Mouse (Mus musculus): ENCODE measurements at regions not wholly inside any gene's neighbourhood (a gene's known extent, or its start where the extent isn't known, plus 50 kb on each side); places are given as distances from the start of the nearest gene placed in this dataset.
"Not testable (repeated sequence)": the region's sequence is repeated elsewhere in the genome, so short reads cannot be mapped to it uniquely, and the experiment has no call there.

DNA sequence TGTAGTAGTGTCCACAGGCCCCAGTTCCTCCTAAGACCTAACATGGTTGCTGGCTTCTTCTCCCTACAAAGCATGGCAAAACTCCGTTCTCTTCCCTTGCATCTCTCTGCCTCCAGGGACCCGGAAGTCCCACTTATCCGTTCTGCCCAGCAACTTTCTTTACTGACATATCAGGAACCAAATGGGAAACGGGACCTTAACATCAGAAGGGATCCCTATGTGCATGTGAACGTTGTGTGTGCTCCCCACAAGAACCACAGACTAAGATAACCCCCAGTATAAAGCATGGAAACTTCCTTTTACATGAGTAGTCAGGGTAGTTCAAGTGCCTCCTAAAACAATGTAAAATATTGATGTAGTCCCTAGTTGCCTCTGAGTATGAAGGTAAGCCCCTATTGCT is 61.6 kb downstream of the Zxdb start:
- Histone ChIP-seq H3K4me3 (ENCODE audit: low read depth, low read length) (no peak overlapping the region), H3K9ac (ENCODE audit: low read length) (no peak overlapping the region), H3K4me2 (no peak overlapping the region), H3K27ac (ENCODE audit: low read depth, low read length) (no peak overlapping the region), H3K27me3 (ENCODE audit: control insufficient read depth, insufficient read depth, low read length) (no peaks in the 10 kb centered on the region), H3K9me3 (ENCODE audit: control insufficient read depth, low read length) (no peaks in the 10 kb centered on the region), H3K4me1 (ENCODE audit: control insufficient read depth, insufficient read depth, low read length) (no peaks in the 10 kb centered on the region), H3K36me3 (ENCODE audit: control insufficient read depth, insufficient read depth, low read length) (no peaks in the 10 kb centered on the region)
- DNase-seq (ENCODE audit: low spot score, missing footprints) = no peak
- WGBS = 80% methylated on average over 5 of the region's 5 CpGs
- ATAC-seq (ENCODE audit: low FRiP score) = no peak

DNA sequence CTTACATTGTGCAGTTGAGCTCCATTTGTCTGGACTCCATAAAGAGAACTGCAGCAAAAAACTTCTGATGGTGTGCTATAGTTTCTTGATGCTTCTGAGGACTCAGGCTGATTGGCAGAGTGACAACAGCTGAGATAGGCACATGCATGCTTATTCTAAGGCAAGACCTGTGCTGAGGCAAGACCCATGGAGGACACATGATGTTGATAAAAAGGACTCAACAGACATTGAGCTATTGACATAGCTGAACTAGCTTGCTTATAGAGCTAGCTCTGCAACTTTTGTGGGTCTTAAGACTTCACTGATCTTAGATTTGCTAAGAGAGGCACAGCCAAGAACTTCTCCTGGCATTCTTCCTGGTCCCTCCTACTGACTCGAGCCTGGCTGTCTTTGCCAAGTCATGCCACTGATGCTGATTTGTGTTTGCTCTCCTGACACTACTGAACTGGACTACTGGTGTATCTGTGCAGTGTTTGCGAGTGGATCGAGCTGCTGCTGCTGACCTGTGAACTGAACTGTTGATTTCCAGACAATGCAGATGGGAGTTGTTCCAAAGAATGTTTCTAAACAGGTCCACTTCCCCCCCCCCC is 64.1 kb downstream of the Zxdb start:
- Histone ChIP-seq H3K4me3 (ENCODE audit: low read depth, low read length) (no peak overlapping the region), H3K4me1 (ENCODE audit: control insufficient read depth, insufficient read depth, low read length) (no peaks in the 10 kb centered on the region), H3K36me3 (ENCODE audit: control insufficient read depth, insufficient read depth, low read length) (no peaks in the 10 kb centered on the region), H3K9ac (ENCODE audit: low read length) (no peak overlapping the region), H3K4me2 (no peak overlapping the region), H3K27me3 (ENCODE audit: control insufficient read depth, insufficient read depth, low read length) (no peaks in the 10 kb centered on the region), H3K27ac (ENCODE audit: low read depth, low read length) (no peak overlapping the region), H3K9me3 (ENCODE audit: control insufficient read depth, low read length) (no peaks in the 10 kb centered on the region)
- ATAC-seq (ENCODE audit: low FRiP score) (no peak), DNase-seq (ENCODE audit: low spot score, missing footprints) (no peak)
- WGBS = 82% methylated on average over 3 of the region's 3 CpGs

DNA sequence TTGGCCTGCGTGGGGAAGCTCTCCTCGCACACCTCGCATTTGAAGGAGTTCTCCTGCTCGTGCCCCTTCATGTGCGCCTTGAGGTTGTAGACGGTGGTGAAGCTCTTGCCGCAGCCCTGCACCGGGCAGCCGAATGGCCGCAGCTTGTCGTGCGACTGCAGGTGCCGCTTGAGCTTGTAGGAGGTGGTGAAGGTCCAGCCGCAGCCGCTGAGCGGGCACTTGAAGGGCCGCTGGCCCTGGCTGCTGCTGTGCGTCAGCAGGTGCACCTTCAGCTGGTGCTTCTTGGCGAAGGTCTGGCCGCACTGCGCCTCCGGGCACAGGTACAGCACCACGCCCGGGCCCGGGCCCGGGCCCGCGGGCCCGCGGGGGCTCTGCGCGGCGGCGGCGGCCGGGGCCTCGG is 72.5 kb downstream of the Zxdb start:
- ATAC-seq (ENCODE audit: low FRiP score) = peak; percentile 57
- DNase-seq (ENCODE audit: low spot score, missing footprints); H3K27ac ChIP-seq (ENCODE audit: low read depth, low read length); H3K9me3 ChIP-seq (ENCODE audit: control insufficient read depth, low read length); H3K27me3 ChIP-seq (ENCODE audit: control insufficient read depth, insufficient read depth, low read length); H3K36me3 ChIP-seq (ENCODE audit: control insufficient read depth, insufficient read depth, low read length); H3K4me3 ChIP-seq (ENCODE audit: low read depth, low read length); H3K9ac ChIP-seq (ENCODE audit: low read length); H3K4me1 ChIP-seq (ENCODE audit: control insufficient read depth, insufficient read depth, low read length); H3K4me2 ChIP-seq: not testable (repeated sequence)
- no CpG with 5 or more reads among the region's 37 CpGs for WGBS

DNA sequence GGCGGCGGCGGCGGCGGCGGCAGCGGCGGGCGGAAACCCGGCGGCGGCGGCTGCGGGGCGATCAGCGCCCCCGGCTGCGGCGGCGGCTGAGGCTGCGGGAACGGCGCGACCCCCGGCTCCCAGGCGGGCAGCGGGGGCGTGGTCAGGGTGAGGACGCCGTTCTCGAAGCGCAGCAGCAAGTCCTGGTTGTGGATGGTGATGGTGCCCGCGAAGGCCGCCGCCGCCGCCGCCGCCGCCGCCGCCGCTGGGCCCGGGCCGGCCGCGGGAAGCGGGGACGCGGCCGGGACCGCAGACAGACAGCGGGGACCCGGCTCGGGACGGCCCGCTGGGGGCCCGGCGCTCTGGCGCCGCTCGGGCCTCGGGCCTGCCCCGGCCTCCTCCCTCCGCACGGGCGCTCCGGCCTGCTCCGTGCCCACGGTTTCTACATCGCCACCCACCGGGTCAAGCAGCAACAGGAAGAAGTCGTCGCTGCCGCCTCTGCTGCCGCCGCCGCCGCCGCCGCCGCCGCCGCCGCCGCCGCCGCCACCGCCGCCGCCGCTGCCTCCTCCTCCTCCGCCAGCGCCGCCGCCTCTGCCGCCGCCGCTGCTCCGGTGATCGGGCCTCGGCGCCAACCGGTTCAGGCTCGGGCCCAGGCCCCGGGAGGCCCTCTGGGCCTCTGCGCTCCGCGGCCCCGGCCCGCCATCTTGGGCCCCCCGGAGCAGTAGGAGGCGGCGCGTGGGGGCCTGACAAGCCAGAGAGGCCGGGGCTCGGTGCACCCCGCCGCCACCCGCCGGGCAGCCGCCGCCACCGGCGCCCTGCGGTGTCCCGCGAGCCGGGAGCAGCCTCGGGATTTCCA is 73.2 kb downstream of the Zxdb start:
- DNase-seq (ENCODE audit: low spot score, missing footprints); H3K27me3 ChIP-seq (ENCODE audit: control insufficient read depth, insufficient read depth, low read length); H3K4me3 ChIP-seq (ENCODE audit: low read depth, low read length); H3K9ac ChIP-seq (ENCODE audit: low read length); H3K4me1 ChIP-seq (ENCODE audit: control insufficient read depth, insufficient read depth, low read length); H3K27ac ChIP-seq (ENCODE audit: low read depth, low read length); H3K36me3 ChIP-seq (ENCODE audit: control insufficient read depth, insufficient read depth, low read length); H3K4me2 ChIP-seq; H3K9me3 ChIP-seq (ENCODE audit: control insufficient read depth, low read length): not testable (repeated sequence)
- WGBS = no CpG with 5 or more reads among the region's 131 CpGs
- ATAC-seq (ENCODE audit: low FRiP score) = peak; percentile 81

DNA sequence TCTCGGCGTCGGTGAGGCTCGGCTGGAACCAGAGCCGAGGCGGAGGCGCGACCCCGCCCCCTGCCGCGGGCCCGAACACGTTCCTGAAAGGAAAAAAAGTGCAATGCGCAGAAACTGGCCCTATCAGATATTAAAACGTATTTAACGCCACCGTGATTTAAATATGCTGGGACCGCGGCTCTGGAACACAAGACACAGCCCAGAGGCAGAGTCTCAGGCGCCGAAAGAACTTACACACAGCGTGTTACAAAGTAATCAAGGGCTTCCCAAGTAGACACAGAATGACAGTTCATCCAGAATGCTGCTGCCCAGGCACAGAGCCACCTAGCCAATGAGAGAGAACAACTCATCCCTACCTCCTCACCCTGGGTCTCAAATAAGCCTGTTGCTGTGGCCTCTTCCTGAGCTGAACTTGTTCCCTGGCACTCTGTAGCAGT is 73.8 kb downstream of the Zxdb start:
- H3K27ac ChIP-seq (ENCODE audit: low read depth, low read length); H3K36me3 ChIP-seq (ENCODE audit: control insufficient read depth, insufficient read depth, low read length); H3K9ac ChIP-seq (ENCODE audit: low read length); H3K27me3 ChIP-seq (ENCODE audit: control insufficient read depth, insufficient read depth, low read length); H3K4me3 ChIP-seq (ENCODE audit: low read depth, low read length); H3K9me3 ChIP-seq (ENCODE audit: control insufficient read depth, low read length); H3K4me2 ChIP-seq; DNase-seq (ENCODE audit: low spot score, missing footprints); H3K4me1 ChIP-seq (ENCODE audit: control insufficient read depth, insufficient read depth, low read length): not testable (repeated sequence)
- ATAC-seq (ENCODE audit: low FRiP score) = peak; percentile 74
- WGBS = no CpG with 5 or more reads among the region's 22 CpGs

DNA sequence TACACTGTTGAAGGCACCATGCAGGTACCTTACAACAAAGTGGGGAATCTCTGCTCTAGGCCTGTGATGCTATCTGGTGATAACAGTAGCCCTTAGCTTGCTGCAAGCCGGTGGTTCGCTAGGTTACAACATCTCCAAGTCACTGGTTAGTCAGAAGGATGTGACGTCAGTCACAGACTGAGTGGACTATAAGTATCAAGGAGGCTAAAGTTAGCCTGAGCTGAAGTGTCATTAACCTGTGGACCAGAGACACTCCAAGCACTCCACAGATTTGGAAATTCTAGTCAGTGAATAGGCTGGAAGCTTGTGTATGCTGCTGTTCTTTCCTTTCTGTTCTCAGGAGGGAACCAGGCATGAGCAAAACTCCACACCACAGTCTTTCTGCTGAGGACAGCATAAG is 88.4 kb downstream of the Zxdb start:
- not testable (repeated sequence) for H3K27me3 ChIP-seq (ENCODE audit: control insufficient read depth, insufficient read depth, low read length); ATAC-seq (ENCODE audit: low FRiP score); DNase-seq (ENCODE audit: low spot score, missing footprints); H3K9ac ChIP-seq (ENCODE audit: low read length); H3K4me3 ChIP-seq (ENCODE audit: low read depth, low read length); H3K36me3 ChIP-seq (ENCODE audit: control insufficient read depth, insufficient read depth, low read length); H3K4me2 ChIP-seq; H3K27ac ChIP-seq (ENCODE audit: low read depth, low read length); H3K9me3 ChIP-seq (ENCODE audit: control insufficient read depth, low read length); H3K4me1 ChIP-seq (ENCODE audit: control insufficient read depth, insufficient read depth, low read length)
- no CpG with 5 or more reads among the region's 3 CpGs for WGBS

DNA sequence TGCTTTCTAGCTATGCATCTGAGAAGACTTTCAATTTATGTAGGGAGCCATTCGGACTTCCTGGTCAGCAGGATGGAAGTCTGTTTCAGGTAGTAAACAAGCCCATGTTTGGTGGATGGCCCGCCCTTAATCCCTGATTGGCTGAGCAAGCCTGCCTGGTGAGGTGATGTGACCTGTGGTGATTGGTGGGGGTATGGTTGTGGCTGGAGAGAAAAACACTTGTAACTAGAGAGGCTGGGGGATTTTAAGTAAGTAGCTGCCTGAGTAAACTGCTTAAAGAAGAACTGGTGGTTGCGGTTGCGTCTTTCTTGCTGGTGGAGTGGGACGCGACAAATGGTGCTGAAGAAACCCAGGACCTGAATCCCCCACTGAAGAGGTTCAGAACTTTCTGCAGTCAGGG is 103.2 kb downstream of the Zxdb start:
- H3K9ac ChIP-seq (ENCODE audit: low read length); H3K4me1 ChIP-seq (ENCODE audit: control insufficient read depth, insufficient read depth, low read length); H3K4me3 ChIP-seq (ENCODE audit: low read depth, low read length); H3K27ac ChIP-seq (ENCODE audit: low read depth, low read length); DNase-seq (ENCODE audit: low spot score, missing footprints); H3K9me3 ChIP-seq (ENCODE audit: control insufficient read depth, low read length); H3K27me3 ChIP-seq (ENCODE audit: control insufficient read depth, insufficient read depth, low read length); H3K4me2 ChIP-seq; H3K36me3 ChIP-seq (ENCODE audit: control insufficient read depth, insufficient read depth, low read length); ATAC-seq (ENCODE audit: low FRiP score): not testable (repeated sequence)
- WGBS = 88% methylated on average over 5 of the region's 6 CpGs

DNA sequence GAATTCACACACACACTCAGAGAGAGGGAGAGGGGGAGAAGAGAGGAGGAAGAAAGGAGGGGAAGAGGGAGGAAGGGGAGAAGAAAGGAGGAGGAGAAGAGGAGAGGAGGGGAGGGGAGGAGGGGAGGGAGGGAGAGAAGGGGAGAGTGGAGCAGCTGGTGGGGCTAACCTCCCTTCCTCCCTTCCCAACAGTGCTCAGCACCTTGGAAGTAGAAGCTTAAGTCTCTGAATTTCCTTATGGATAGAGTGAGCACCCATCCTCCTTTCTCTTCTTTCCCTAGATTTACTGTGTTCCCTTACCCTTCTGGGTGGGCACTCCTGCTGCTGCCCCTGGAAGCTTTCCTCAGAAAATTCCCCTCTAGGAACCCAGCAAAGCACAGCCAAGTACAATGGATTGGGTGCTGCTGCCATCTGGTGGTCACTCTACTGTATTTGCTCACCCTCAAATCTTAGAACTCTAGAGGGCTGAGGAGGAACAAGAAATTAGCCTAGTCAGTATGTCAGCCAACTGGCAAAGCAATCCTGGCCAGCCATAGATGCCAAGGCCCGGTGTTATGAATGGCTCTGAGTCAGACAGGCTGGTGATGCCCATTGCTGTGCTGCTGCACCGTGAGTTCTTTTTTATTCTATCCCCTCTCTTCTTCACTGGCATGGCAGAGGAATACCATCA is 119.9 kb downstream of the Zxdb start:
- peak; percentile 62; the same call in 1 of the 2 replicates for ATAC-seq (ENCODE audit: low FRiP score)
- not testable (repeated sequence) for H3K4me3 ChIP-seq (ENCODE audit: low read depth, low read length); H3K36me3 ChIP-seq (ENCODE audit: control insufficient read depth, insufficient read depth, low read length); H3K27me3 ChIP-seq (ENCODE audit: control insufficient read depth, insufficient read depth, low read length); H3K9me3 ChIP-seq (ENCODE audit: control insufficient read depth, low read length); DNase-seq (ENCODE audit: low spot score, missing footprints); H3K4me2 ChIP-seq; H3K9ac ChIP-seq (ENCODE audit: low read length); H3K4me1 ChIP-seq (ENCODE audit: control insufficient read depth, insufficient read depth, low read length); H3K27ac ChIP-seq (ENCODE audit: low read depth, low read length)
- WGBS = 31% methylated on average over 2 of the region's 2 CpGs

DNA sequence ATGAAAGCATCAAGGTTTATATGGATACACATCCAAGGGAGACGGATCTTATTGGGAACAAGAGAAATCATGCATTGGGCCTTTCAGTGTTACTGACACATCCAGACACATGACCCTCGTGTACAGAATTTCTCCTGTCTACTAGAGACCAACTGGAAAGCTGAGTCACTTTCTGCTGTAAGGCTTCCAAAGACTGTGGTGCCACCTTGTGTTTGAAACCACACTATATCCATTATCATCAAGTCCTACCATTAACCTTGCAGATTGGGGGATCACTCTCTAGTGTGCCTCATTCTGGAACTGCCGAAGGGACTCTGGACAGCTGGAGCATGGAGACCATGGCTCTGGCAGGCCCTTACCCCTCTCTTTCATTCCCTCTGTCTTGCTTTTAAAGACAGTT is 125.2 kb downstream of the Zxdb start:
- H3K9me3 ChIP-seq (ENCODE audit: control insufficient read depth, low read length); H3K4me1 ChIP-seq (ENCODE audit: control insufficient read depth, insufficient read depth, low read length); ATAC-seq (ENCODE audit: low FRiP score); H3K4me3 ChIP-seq (ENCODE audit: low read depth, low read length); H3K4me2 ChIP-seq; H3K27me3 ChIP-seq (ENCODE audit: control insufficient read depth, insufficient read depth, low read length); H3K9ac ChIP-seq (ENCODE audit: low read length); DNase-seq (ENCODE audit: low spot score, missing footprints); H3K36me3 ChIP-seq (ENCODE audit: control insufficient read depth, insufficient read depth, low read length); H3K27ac ChIP-seq (ENCODE audit: low read depth, low read length): not testable (repeated sequence)
- no CpG with 5 or more reads among the region's 3 CpGs for whole genome bisulfite sequencing
